8 mouse cellular contexts compared by ENCODE assay signal in genomic region chr2:161109398-161109821, GRCm38 (mm10). TPM values are rescaled to one million over a fixed set of nuclear protein-coding genes. Genes with fewer than 3 reads are reported as not detected.
DNase-seq lines count a peak whose midpoint lies in the region; ATAC-seq lines count a peak whose summit lies in the region.

No protein-coding gene starts in this region.

- H3K4me1 ChIP-seq in forebrain, embryonic 12.5 days, result peaks cover 27% of the 10 kb centered on the region
- H3K4me1 ChIP-seq in liver, embryonic 15.5 days (replicated peaks), result peaks cover 25% of the 10 kb centered on the region

- peak overlapping the region; percentile 69 for H3K9ac ChIP-seq in forebrain, embryonic 12.5 days
- H3K9ac ChIP-seq in liver, embryonic 15.5 days, result peak overlapping the region; percentile 48

- DNase-seq in layer of hippocampus, adult 11-12 months (ENCODE audit: low spot score), result peak; percentile 50
- DNase-seq in layer of hippocampus, adult 9-10 months (ENCODE audit: low spot score), result no peak
- DNase-seq in NIH3T3 (ENCODE audit: low read depth), result peak; percentile 50
- no peak for DNase-seq in cerebellum, adult 11 months
- DNase-seq in cerebellum, adult 11-12 months, result no peak
- no peak for DNase-seq in testis, postnatal 14 days (ENCODE audit: low spot score)

- peak overlapping the region; percentile 95 for H3K4me3 ChIP-seq in forebrain, embryonic 12.5 days (replicated peaks)
- H3K4me3 ChIP-seq in liver, embryonic 15.5 days (replicated peaks), result peak overlapping the region; percentile 94

- 0% methylated on average over 25 of the region's 26 CpGs for WGBS in forebrain, embryonic 12.5 days
- under 1% methylated on average over 26 of the region's 26 CpGs for WGBS in liver, embryonic 15.5 days (ENCODE audit: insufficient replicate concordance)

- ATAC-seq in forebrain, embryonic 12.5 days (ENCODE audit: low FRiP score), result peak; percentile 44; the same call in 1 of the 2 replicates
- ATAC-seq in liver, embryonic 15.5 days (ENCODE audit: insufficient read depth), result no peak

- H3K4me2 ChIP-seq in forebrain, embryonic 12.5 days, result peak overlapping the region; percentile 76
- H3K4me2 ChIP-seq in liver, embryonic 15.5 days, result peak overlapping the region; percentile 93

- no peaks in the 10 kb centered on the region for H3K9me3 ChIP-seq in forebrain, embryonic 12.5 days
- H3K9me3 ChIP-seq in liver, embryonic 15.5 days (replicated peaks), result no peaks in the 10 kb centered on the region

- H3K36me3 ChIP-seq in forebrain, embryonic 12.5 days (replicated peaks), result no peaks in the 10 kb centered on the region
- no peaks in the 10 kb centered on the region for H3K36me3 ChIP-seq in liver, embryonic 15.5 days (replicated peaks)

- H3K27ac ChIP-seq in forebrain, embryonic 12.5 days, result peak overlapping the region; percentile 66
- no peak overlapping the region for H3K27ac ChIP-seq in liver, embryonic 15.5 days (replicated peaks)

- H3K27me3 ChIP-seq in forebrain, embryonic 12.5 days, result 0 out of 2 replicates have a peak, but pooled peaks cover 4% of the 10 kb centered on the region
- H3K27me3 ChIP-seq in liver, embryonic 15.5 days, result no peaks in the 10 kb centered on the region

RNA-seq across cellular contexts. Expression of gene Chd6, which starts 0.5 kb away (rescaled TPM):
- polyA plus RNA-seq in forebrain, embryonic 12.5 days (2016; fragmentation: Nextera tagmentation; extraction: Ambion mirVana), result 45.8 and 50.3 TPM in 2 replicates
- polyA plus RNA-seq in liver, embryonic 15.5 days (2015; fragmentation: Nextera tagmentation; extraction: Ambion mirVana), result 3.5 and 3.7 TPM in 2 replicates

Comparison
In these comparisons a context has a peak if more than half of its experiments do, and no peak if none do; other contexts are left out.
1. DNase-seq: peak in layer of hippocampus, adult 11-12 months (single experiment) and NIH3T3 (single experiment); none in layer of hippocampus, adult 9-10 months (single experiment), cerebellum, adult 11 months (single experiment), cerebellum, adult 11-12 months (single experiment) and testis, postnatal 14 days (single experiment).
2. RNA of gene Chd6, which starts 0.5 kb away (polyA plus RNA-seq): 45.8 to 50.3 TPM in forebrain, embryonic 12.5 days; 3.5 to 3.7 TPM in liver, embryonic 15.5 days; every median in the first group is over 10 times any median in the second.